Mouse (Mus musculus): ENCODE measurements at regions not wholly inside any gene's neighbourhood (a gene's known extent, or its start where the extent isn't known, plus 50 kb on each side); places are given as distances from the start of the nearest gene placed in this dataset.

GRCm38 (mm10) chr8:26283957-26284356 lies 164.6 kb downstream of the Gm45692 start:
- H3K27me3 ChIP-seq (ENCODE audit: control insufficient read depth, insufficient read depth, insufficient read length), result no peaks in the 10 kb centered on the region
- H3K79me2 ChIP-seq (ENCODE audit: control insufficient read depth, insufficient read depth), result no peaks in the 10 kb centered on the region
- TF ChIP-seq CTCF (IDR thresholded peaks at IDR 0.05; ENCODE audit: control insufficient read depth, insufficient read depth, insufficient read length), result no peak
- no peak for TF ChIP-seq MYOG (IDR thresholded peaks at IDR 0.05; ENCODE audit: control insufficient read depth, extremely low read depth, insufficient read length)
- no peak overlapping the region for H3ac ChIP-seq (ENCODE audit: control insufficient read depth, insufficient read length, low read depth)
- no peaks in the 10 kb centered on the region for H3K36me3 ChIP-seq (ENCODE audit: control insufficient read depth, insufficient read depth)
- H3K4me3 ChIP-seq (ENCODE audit: insufficient read depth, poor library complexity, severe bottlenecking), result no peak overlapping the region
- H3K79me3 ChIP-seq (ENCODE audit: low read depth), result no peaks in the 10 kb centered on the region

- Histone ChIP-seq H3K4me3 (ENCODE audit: insufficient read depth, poor library complexity, severe bottlenecking) (no peak overlapping the region), H3K36me3 (ENCODE audit: control insufficient read depth, insufficient read depth) (no peaks in the 10 kb centered on the region), H3K79me3 (ENCODE audit: low read depth) (no peaks in the 10 kb centered on the region), H3ac (ENCODE audit: control insufficient read depth, insufficient read length, low read depth) (no peak overlapping the region), H3K27me3 (ENCODE audit: control insufficient read depth, insufficient read depth, insufficient read length) (no peaks in the 10 kb centered on the region), H3K79me2 (ENCODE audit: control insufficient read depth, insufficient read depth) (no peaks in the 10 kb centered on the region)
- no peak for TF ChIP-seq CTCF (IDR thresholded peaks at IDR 0.05; ENCODE audit: control insufficient read depth, insufficient read depth, insufficient read length)
- TF ChIP-seq FOSL1 (IDR thresholded peaks at IDR 0.05; ENCODE audit: insufficient read depth, low read length, poor library complexity, severe bottlenecking), result no peak
- TF ChIP-seq MYOD1 (IDR thresholded peaks at IDR 0.05; ENCODE audit: control insufficient read depth, insufficient read length, low read depth), result no peak
- no peak for TF ChIP-seq USF1 (IDR thresholded peaks at IDR 0.05; ENCODE audit: low read depth)
- no peak for TF ChIP-seq CEBPB (IDR thresholded peaks at IDR 0.05; ENCODE audit: low read depth)
- TF ChIP-seq MYOG (IDR thresholded peaks at IDR 0.05; ENCODE audit: control insufficient read depth, extremely low read depth, insufficient read length), result no peak
- TF ChIP-seq MAX (IDR thresholded peaks at IDR 0.05), result no peak
Observed at GRCm38 (mm10) chr8:26287665-26288064, 168.3 kb downstream of the Gm45692 start.

GRCm38 (mm10) chr8:26288163-26288562 lies 168.8 kb downstream of the Gm45692 start:
- H3K27me3 ChIP-seq (ENCODE audit: control insufficient read depth, insufficient read depth, insufficient read length), result no peaks in the 10 kb centered on the region
- no peak overlapping the region for H3ac ChIP-seq (ENCODE audit: control insufficient read depth, insufficient read length, low read depth)
- no peak for TF ChIP-seq MYOG (IDR thresholded peaks at IDR 0.05; ENCODE audit: control insufficient read depth, extremely low read depth, insufficient read length)
- TF ChIP-seq MAX (IDR thresholded peaks at IDR 0.05), result no peak
- TF ChIP-seq USF1 (IDR thresholded peaks at IDR 0.05; ENCODE audit: low read depth), result no peak
- no peaks in the 10 kb centered on the region for H3K79me3 ChIP-seq (ENCODE audit: low read depth)
- H3K36me3 ChIP-seq (ENCODE audit: control insufficient read depth, insufficient read depth), result no peaks in the 10 kb centered on the region
- no peak overlapping the region for H3K4me3 ChIP-seq (ENCODE audit: insufficient read depth, poor library complexity, severe bottlenecking)
- H3K79me2 ChIP-seq (ENCODE audit: control insufficient read depth, insufficient read depth), result no peaks in the 10 kb centered on the region

GRCm38 (mm10) chr8:26298066-26298804 lies 178.9 kb downstream of the Gm45692 start:
- Histone ChIP-seq H3K79me3 (ENCODE audit: low read depth) (no peaks in the 10 kb centered on the region), H3K27me3 (ENCODE audit: control insufficient read depth, insufficient read depth, insufficient read length) (no peaks in the 10 kb centered on the region), H3K79me2 (ENCODE audit: control insufficient read depth, insufficient read depth) (no peaks in the 10 kb centered on the region), H3K4me3 (ENCODE audit: insufficient read depth, poor library complexity, severe bottlenecking) (no peak overlapping the region), H3ac (ENCODE audit: control insufficient read depth, insufficient read length, low read depth) (no peak overlapping the region), H3K36me3 (ENCODE audit: control insufficient read depth, insufficient read depth) (no peaks in the 10 kb centered on the region)
- no peak for TF ChIP-seq CTCF (IDR thresholded peaks at IDR 0.05; ENCODE audit: control insufficient read depth, insufficient read depth, insufficient read length)
- no peak for TF ChIP-seq MYOD1 (IDR thresholded peaks at IDR 0.05; ENCODE audit: control insufficient read depth, insufficient read length, low read depth)
- no peak for TF ChIP-seq USF1 (IDR thresholded peaks at IDR 0.05; ENCODE audit: low read depth)
- no peak for TF ChIP-seq CEBPB (IDR thresholded peaks at IDR 0.05; ENCODE audit: low read depth)
- TF ChIP-seq MAX (IDR thresholded peaks at IDR 0.05), result no peak
- no peak for TF ChIP-seq FOSL1 (IDR thresholded peaks at IDR 0.05; ENCODE audit: insufficient read depth, low read length, poor library complexity, severe bottlenecking)
- no peak for TF ChIP-seq MYOG (IDR thresholded peaks at IDR 0.05; ENCODE audit: control insufficient read depth, extremely low read depth, insufficient read length)

- H3ac ChIP-seq (ENCODE audit: control insufficient read depth, insufficient read length, low read depth), result no peak overlapping the region
- TF ChIP-seq CEBPB (IDR thresholded peaks at IDR 0.05; ENCODE audit: low read depth), result no peak
- TF ChIP-seq CTCF (IDR thresholded peaks at IDR 0.05; ENCODE audit: control insufficient read depth, insufficient read depth, insufficient read length), result no peak
- no peak for TF ChIP-seq MAX (IDR thresholded peaks at IDR 0.05)
- no peak for TF ChIP-seq FOSL1 (IDR thresholded peaks at IDR 0.05; ENCODE audit: insufficient read depth, low read length, poor library complexity, severe bottlenecking)
- TF ChIP-seq MYOG (IDR thresholded peaks at IDR 0.05; ENCODE audit: control insufficient read depth, extremely low read depth, insufficient read length), result no peak
- TF ChIP-seq MYOD1 (IDR thresholded peaks at IDR 0.05; ENCODE audit: control insufficient read depth, insufficient read length, low read depth), result no peak
- TF ChIP-seq USF1 (IDR thresholded peaks at IDR 0.05; ENCODE audit: low read depth), result no peak
- no peaks in the 10 kb centered on the region for H3K27me3 ChIP-seq (ENCODE audit: control insufficient read depth, insufficient read depth, insufficient read length)
- H3K79me2 ChIP-seq (ENCODE audit: control insufficient read depth, insufficient read depth), result no peaks in the 10 kb centered on the region
- no peak overlapping the region for H3K4me3 ChIP-seq (ENCODE audit: insufficient read depth, poor library complexity, severe bottlenecking)
- no peaks in the 10 kb centered on the region for H3K36me3 ChIP-seq (ENCODE audit: control insufficient read depth, insufficient read depth)
- H3K79me3 ChIP-seq (ENCODE audit: low read depth), result no peaks in the 10 kb centered on the region
Observed at GRCm38 (mm10) chr8:26300246-26300645, 180.9 kb downstream of the Gm45692 start.

- Histone ChIP-seq H3K4me3 (ENCODE audit: insufficient read depth, poor library complexity, severe bottlenecking) (no peak overlapping the region), H3K79me3 (ENCODE audit: low read depth) (no peaks in the 10 kb centered on the region), H3K79me2 (ENCODE audit: control insufficient read depth, insufficient read depth) (no peaks in the 10 kb centered on the region), H3ac (ENCODE audit: control insufficient read depth, insufficient read length, low read depth) (no peak overlapping the region), H3K36me3 (ENCODE audit: control insufficient read depth, insufficient read depth) (no peaks in the 10 kb centered on the region), H3K27me3 (ENCODE audit: control insufficient read depth, insufficient read depth, insufficient read length) (no peaks in the 10 kb centered on the region)
- no peak for TF ChIP-seq FOSL1 (IDR thresholded peaks at IDR 0.05; ENCODE audit: insufficient read depth, low read length, poor library complexity, severe bottlenecking)
- no peak for TF ChIP-seq CTCF (IDR thresholded peaks at IDR 0.05; ENCODE audit: control insufficient read depth, insufficient read depth, insufficient read length)
- no peak for TF ChIP-seq CEBPB (IDR thresholded peaks at IDR 0.05; ENCODE audit: low read depth)
- TF ChIP-seq USF1 (IDR thresholded peaks at IDR 0.05; ENCODE audit: low read depth), result no peak
- TF ChIP-seq MAX (IDR thresholded peaks at IDR 0.05), result no peak
- no peak for TF ChIP-seq MYOG (IDR thresholded peaks at IDR 0.05; ENCODE audit: control insufficient read depth, extremely low read depth, insufficient read length)
- no peak for TF ChIP-seq MYOD1 (IDR thresholded peaks at IDR 0.05; ENCODE audit: control insufficient read depth, insufficient read length, low read depth)
Observed at GRCm38 (mm10) chr8:26301961-26302360, 182.6 kb downstream of the Gm45692 start.

All from C2C12 (cell line).